Mouse (Mus musculus) kidney, adult 9 months (tissue): ENCODE measurements around the gene Nup107.
"Not testable (repeated sequence)": the region's sequence is repeated elsewhere in the genome, so short reads cannot be mapped to it uniquely, and the experiment has no call there.

ENCODE experiments used
- DNase-seq: peaks from one replicate; pipeline ENCODE4 v3.0.0; 2022

Gene Nup107

DNA sequence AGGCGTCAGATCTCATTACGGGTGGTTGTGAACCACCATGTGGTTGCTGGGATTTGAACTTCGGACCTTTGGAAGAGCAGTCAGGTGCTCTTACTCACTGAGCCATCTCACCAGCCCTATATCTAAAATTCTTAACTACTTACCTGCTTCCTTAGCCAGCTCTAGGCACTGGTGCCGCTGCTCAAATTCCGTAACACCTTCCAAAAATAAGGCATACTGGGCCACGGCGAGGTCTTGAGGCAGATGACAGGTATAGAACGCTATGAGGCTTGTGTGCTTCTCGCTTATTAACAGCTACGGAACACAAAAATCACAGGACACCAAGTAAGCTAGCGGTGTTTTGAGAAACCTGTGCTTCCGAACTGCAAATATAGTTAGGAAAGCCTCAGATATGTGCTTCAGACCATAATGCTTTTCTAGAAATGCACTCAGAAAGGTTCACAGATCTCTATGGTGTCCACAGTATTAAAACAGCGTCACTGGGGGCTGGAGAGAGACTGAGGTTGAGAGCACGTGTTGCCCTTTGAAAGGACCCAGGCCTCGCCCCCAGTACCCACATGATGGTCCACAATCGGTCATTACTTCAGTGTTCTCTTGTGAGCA is 28.8 kb downstream of the Nup107 start:
- DNase-seq, result no peak

DNA sequence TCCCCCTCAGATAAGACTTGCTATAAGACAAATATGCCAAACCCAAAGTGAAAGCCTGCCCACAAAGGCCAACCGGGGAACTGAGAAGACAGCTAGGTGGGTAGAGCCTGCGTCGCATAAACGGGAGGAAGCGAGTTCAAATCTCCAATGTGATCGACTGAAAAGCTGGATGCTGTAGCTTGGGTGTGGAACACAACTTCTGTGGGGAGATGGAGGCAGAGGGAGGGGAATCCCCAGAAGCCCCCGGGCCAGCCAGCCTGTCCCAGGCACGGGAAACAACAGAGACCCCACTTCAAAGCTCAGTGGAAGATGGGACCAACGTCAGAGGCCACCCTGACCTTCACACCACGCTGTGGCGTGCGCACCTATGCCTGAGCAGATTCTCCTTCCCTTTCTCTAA is 29.5 kb downstream of the Nup107 start:
- no peak for DNase-seq

DNA sequence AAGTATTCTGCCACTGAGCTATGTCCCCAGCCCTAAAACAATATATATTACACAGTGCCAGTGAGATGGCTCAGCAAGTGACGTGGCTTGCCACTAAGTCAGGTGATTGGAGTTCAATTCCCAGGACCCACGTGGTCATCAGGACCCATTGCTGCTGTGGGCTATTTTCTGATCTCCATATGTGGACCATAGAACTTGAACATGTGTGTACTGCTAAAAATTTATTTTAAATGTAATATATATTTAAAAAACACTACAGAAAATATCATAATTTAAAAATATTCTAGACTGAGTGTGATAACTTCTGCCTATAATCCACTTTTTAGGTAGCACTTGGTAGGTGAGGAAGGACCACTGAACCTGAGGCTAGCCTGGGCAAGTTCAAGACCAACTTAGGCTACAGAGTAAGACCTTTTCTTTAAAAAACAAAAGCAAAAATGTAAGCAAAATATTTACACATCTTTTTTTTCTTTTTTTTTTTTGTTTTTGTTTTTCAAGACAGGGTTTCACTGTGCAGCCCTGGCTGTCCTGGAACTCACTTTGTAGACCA is 30.1 kb downstream of the Nup107 start:
- DNase-seq, result no peak

DNA sequence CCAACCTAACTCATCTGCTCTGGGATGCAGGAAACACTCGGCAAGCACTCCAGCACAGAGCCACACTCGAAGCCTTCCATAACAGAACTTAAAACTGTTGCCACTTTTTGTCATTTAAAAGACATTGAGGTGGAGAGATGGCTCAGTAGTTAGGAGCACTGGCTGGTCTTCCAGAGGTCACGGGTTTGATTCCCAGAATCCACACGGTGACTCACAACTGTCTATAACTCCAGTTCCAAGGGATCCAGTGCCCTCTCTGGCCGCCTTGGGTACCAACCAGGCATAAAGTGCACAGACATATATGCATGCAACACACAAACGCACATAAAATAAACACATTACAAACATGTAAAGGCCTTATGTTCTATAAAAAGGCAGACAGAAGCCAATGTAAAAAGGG is 31.0 kb downstream of the Nup107 start:
- DNase-seq, result no peak

DNA sequence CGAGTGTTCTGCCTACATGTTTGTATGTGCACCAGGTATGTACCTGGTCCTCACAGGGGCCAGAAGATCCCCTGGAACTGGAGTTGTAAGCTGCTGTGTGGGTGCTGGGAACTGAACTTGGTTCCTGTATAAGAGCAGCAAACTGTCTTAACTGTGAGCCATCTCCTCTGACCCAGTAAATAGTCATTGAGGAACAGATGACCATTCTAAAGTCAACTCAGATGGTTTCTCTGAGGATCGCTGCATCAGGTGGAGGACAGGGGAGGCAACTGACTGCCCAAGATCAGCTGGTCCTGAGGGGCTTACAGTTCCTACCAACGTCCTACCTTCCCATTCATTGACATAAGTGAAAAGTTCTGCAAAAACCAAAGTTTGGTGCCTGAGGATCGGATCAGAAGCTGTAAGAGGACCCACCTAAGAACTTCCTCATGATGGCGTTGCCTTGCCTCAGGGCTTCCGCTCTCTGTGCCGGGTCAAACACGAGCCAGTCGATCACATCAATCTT is 31.6 kb downstream of the Nup107 start:
- no peak for DNase-seq

DNA sequence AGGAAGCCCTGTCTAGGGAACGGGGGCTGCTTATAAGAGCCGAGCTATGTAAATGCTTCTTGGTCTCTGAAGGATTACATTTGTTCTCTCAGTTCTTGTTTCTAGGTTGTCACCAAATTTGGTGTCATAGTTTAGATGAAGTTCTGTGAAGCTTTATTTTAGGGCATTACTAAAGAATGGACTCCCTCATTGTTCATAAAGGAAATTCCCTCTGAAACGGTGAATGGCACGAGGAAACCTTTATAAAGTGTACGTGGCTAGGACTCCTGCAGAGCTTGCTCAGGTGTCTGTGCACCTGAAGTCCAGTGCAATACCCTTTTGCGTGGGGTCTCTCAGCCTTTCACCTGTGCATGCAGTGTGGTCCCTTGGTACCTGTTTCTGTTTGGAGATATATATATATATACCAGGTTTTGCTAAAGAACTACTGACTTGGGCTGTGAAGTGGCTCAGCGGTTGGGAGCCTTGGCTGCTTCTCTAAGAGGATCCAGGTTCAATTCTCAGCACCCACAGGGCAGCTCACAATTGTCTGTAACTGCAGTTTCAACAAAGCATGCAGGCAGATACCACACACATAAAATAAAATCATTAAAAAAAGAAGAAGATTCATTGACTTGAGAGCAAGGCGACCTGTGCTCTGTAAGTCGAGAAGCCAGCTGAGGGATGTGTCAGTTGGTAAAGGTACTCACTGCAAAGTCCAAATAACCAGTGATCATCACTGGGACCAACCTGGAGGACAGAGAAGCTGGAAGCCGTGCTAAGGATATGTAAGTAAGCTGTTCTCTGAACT is 32.5 kb downstream of the Nup107 start:
- no peak for DNase-seq

DNA sequence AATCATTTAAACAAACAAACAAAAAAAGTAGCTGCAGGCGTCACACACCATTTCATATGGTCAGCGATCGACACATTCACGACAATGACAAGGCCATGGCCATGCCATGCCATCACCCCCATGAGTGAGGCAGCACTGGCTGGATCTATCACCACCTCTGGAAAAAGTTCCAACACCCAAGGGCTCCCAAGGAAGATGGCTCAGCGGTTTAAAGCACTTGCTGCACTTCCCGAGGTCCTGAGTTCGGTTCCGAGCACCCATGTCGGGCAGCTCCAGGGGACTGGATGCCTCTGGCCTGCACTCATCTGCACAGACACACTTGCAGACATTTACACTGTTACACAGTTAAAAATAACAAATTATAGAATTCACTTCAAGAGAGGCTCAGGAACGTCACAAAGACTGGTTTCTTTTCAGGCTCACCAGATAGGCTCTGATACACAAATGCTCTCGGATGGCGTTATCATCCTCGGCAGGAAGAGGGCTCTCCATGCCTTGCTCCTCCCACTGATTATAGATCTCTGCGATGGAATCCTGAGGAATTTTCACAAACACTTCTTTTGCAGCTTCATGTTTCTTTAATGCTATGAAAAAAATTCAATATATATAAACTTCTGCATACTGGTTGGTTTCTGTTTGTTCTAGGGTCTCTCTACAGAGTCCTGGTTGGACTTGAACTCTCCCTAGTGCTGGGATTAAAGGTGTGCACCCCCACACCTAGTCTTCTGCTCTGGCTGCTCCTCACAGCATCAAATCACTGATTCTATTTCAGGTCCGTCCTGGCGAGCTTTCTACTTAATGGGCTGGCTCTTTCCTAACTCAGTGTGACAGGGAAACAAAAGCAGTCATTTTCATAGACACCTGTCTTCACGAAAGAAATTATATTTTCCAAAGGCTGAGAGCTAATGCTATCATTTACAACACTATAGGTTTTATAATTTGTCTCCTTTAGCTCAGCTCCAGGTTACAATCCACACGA is 33.5 kb downstream of the Nup107 start:
- DNase-seq, result no peak

DNA sequence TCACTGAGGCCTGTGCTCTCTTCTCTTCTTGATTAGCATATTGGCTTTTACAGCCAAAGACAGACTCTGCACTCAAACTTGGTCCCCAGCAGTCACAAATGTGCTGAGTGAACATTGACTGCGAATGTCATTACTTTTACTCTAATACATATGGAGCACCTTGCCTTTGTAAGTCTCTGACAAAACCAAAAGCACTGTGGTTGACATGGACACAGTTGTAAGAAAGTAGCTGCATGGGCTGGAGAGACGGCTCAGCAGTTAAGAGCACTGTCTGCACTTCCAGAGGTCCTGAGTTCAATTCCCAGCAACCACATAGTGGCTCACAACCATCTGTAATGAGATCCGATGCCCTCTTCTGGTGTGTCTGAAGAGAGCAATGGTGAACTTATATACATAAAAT is 34.2 kb downstream of the Nup107 start:
- DNase-seq, result not testable (repeated sequence)

DNA sequence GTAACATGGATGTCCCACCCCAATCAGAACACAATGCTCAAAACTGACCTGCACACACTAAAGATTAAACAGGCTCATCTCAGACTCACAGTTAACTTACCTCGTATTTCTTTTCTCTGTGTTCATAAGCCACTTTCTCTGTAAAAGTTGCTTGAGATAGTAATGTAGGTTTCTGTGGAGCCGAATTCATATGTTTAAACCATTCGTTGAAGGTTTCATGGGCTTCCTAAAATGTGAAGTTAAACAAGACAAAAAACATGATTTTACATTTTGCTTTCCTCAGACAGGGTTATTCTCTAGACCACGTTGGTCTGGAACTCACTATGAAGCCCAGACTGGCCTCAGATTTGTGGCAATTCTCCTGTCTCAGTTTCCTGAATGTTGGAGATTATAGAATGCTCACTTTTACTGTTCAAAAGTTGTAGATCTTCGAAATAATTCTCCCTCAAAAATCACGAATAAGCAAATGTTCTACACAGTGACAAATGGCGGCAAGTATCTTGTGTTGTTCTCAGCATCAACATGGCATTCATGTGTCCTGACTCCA is 34.6 kb downstream of the Nup107 start:
- no peak for DNase-seq

DNA sequence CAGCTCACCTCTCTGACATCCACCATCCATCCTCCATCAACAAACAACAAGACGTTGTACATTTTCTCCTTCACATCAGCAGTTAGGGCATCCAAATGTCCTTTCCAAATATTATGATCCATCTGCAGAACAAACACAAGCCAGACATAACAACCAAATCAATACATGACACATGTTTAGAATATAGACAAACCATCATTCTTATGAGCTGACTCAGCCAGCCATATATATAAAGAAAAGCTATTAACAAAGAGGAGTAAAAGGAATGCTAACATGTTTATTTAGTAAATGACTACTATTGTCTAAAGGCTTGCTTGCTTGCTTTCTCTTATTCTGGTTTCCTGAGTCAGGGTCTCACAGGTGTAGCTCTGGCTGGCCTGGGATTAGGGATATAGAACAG is 35.2 kb downstream of the Nup107 start:
- DNase-seq, result no peak

DNA sequence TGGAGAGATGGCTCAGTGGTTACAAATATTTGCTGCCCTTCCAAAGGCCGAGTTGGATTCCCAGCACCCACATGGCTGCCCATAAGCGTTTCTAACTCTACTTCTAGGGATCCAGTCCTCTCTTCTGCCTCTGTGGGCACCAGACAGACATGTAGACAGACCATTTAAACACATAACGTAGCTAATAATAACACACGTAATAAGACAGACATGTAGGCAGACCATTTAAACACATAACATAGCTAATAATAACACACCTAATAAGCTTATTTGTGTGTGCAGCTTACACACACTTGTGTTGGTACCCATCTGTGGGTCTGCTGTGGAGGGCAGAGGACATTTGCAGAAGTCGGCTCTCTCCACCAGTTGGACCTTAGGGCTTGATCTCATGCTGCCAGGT is 35.7 kb downstream of the Nup107 start:
- no peak for DNase-seq

DNA sequence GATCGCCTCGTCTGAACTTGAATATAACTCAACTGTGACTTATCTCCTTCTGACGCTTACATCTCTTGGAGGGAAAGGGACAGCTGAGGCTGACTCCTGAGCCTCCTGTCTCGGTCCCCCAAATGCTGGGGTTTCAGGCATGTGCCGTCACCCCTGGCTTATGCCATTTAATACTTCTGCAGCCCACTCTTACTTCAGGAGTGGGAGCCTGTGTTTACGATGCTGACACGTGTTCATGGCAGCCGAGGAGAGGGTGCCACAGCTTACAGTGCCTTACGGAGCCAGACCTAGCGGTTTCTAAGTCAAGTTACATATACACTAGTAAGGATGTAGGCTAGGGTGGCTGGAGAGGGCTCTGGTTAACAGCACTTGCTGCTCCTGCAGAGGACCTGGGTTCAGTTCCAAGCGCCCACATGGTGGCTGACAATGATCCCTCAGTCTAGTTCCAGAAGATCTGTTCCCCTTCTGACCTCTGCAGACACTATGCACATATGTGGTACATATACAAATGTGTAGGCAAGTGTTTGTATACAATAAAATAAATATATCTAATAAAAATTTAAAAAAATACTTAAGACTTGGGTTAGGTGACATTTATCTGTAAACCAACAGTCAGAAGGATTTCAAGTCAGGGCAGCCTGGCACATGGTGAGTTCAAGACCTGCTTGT is 36.6 kb downstream of the Nup107 start:
- DNase-seq, result no peak

DNA sequence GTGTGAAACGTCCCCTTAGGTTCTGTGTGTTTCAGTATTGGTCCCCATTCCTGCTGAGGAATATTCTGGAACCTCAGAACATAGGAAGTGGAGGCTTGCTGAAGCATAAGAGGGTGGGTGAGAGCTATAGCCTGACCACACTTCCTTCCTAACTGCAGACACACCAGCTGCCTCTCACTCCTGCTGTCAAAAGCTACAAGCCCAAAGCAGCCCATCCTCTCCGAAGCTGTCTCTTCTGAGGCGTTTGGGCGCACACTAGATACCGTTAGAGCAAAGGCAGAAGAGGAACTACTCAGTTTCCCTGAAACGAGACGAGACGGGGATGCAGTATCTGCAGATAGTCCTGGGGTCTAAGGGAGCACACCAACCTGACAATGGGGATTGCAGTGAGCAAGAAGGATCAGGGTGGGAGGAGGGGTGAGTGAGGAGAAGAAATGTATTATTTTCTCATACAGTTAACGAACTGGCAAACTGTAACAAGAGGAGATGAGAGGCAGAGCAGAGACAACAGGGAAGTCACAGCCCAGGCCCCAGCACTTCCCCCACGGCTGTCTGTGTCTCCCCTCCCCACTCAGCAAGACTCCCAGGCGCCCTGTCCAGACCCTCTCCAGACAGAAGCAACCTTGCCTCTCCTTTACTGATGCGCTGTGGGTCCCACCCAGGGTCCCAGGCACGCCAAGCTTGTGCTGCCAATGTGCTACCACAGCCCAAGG is 37.3 kb downstream of the Nup107 start:
- no peak for DNase-seq

DNA sequence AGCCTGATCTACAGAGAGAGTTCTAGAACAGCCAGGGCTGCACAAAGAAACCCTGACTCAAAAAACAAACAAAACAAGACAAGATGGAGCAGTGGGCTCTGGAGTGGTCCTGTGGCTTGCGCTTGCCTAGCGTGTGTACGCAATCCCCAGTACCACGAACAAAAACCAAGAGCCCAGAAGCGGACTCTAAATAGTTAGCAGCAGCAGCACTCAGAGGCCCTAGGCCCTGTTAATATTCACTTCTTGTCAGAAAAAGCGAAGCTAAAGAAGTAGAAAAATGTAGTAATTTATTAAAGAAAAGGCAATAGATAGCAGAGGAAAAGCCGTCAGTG is 37.9 kb downstream of the Nup107 start:
- no peak for DNase-seq

DNA sequence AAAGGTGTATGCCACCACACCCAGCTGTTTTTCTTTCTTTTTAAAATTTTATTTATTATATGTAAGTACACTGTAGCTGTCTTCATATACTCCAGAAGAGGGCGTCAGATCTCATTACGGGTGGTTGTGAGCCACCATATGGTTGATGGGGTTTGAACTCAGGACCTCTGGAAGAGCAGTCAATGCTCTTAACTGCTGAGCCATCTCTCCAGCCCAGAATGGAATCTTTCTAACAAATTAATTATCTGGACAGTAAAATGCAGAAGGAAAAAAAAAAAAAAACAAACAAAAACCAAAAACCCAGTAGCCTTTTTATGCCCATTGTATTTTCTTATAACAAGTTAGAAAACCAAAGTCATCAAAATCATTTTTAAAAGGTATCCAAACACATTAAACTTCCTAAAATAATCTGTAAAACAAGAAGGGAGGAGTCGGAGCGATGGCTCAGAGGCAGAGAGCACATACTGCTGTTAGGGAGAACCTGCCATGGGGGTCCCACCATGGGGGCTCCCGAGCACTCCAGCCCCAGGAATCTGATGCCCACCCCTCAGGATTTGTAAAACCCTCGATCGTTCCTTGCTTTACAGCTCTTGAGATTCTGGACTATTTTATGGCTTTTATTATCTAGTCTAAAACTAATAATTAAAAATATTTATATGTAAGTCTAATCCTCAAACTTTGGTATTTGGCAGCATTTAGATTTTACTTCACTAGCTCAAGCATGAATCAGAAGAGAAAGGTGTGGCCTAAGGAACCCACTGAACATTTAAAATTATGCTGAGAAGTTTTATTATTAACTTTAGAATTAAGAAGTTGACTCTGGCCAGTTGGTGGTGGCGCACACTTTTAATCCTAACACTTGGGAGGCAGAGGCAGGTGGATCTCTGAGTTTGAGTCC is 38.5 kb downstream of the Nup107 start:
- DNase-seq, result no peak

DNA sequence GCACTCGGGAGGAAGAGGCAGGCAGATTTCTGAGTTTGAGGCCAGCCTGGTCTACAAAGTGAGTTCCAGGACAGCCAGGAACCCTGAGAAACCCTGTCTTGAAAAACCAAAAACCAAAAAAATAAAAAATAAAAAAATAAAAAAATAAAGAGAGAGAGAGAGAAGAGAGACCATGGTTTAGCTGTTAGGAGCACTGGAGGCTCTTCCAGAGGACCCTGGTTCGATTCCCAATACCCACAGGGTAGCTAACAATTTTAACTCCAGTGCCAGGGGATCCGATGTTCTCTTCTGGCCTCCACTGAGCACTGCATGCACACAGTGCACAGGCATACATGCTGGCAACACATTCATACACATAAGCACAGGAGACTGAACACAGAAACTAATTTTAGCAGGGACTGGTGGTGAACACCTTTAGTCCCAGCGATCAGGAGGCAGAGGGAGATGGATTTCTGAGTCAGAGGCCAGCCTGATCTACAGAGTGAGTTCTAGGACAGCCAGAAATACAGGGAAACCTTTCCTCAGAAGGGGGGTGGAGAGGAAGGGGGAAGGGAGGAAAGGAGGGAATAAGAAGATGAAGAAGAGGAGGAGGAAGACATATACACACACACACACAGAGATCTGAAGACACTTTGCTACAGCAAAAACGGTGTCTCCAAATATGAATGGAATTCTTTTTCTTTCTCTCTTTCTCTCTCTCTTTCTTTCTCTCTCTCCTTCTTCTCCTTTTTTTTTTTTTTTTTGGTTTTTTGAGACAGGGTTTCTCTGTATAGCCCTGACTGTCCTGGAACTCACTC is 39.5 kb downstream of the Nup107 start:
- no peak for DNase-seq

DNA sequence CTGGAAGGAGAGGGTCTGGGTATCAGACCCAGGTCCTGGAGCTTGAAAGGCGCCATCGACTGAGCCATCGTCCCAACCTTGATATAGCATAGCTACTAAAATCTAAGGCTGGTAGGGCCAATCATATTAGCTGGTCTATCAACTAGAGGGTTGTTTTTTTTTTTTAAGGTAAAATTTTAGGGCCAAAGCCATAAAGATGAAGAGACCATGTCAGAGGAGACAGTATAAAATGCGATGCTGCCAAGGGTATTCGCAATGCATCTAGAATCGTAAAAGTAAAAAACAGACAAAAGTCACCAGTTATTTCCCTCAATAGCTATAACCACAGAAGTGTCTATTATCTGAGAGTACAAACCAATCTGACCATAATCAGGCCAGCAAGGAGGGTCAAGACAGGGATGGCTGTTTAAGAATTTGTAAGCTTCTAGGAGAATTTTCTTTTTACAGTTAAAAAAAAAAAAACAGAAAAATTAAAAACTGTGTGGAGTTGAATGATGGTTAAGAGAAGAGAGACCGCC is 40.1 kb downstream of the Nup107 start:
- no peak for DNase-seq

DNA sequence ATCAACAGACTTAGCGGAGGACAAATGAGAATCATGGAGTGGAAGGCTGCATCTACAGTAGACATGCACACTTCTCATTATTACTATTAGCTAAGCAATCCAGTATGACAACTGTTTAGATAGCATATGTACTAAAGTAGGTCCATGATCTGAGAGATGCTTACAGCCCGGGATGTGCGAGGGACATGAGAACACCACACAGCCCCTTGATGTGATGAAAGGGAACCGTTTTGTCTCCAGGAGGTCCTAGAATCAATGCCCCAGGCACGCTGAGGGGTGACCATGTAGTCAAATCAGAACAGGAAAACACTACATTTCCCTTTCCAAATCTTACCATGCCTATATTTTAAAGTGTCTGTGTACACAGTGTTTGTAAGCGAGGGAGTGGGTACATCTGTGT is 40.8 kb downstream of the Nup107 start:
- no peak for DNase-seq

DNA sequence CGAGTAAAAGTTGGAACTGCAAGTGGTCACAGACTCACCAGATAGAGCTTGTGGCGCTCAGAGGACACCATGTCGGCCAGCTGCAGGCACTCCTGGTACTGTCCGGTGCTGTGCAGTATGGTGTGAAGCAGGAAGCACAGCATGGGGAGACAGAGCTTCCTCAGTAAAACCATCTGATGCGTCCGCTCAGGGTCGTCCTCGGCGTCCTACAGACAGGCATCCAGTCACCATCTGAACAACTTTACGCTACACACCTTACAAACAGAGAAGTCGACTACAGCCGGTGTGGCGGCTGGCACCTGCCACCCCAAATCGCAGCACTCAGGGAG is 41.3 kb downstream of the Nup107 start:
- DNase-seq, result no peak
